Mouse (Mus musculus) right cerebral cortex, postnatal 25 days (tissue): ENCODE results near the gene Agrp.

ENCODE experiments used
- DNase-seq: peaks from one replicate; pipeline ENCODE4 v3.0.0; 2022

Gene Agrp

GRCm38 (mm10) chr8:105546384-105547350, 90.5 kb downstream of the Agrp start:
- DNase-seq = no peak

- no peak for DNase-seq
Measured at GRCm38 (mm10) chr8:105545249-105545648, 91.9 kb downstream of the Agrp start.

- DNase-seq = no peak
Measured at GRCm38 (mm10) chr8:105544544-105545205, 92.5 kb downstream of the Agrp start.

- no peak for DNase-seq
Measured at GRCm38 (mm10) chr8:105543703-105544102, 93.5 kb downstream of the Agrp start.

GRCm38 (mm10) chr8:105542808-105543207, 94.4 kb downstream of the Agrp start:
- DNase-seq = no peak

GRCm38 (mm10) chr8:105542032-105542656, 95.0 kb downstream of the Agrp start:
- no peak for DNase-seq

- no peak for DNase-seq
Measured at GRCm38 (mm10) chr8:105538940-105539339, 98.3 kb downstream of the Agrp start.

GRCm38 (mm10) chr8:105537011-105537677, 100.0 kb downstream of the Agrp start:
- no peak for DNase-seq

- DNase-seq = peak; percentile 48
Measured at GRCm38 (mm10) chr8:105536546-105536945, 100.6 kb downstream of the Agrp start.

- peak; percentile 49 for DNase-seq
Measured at GRCm38 (mm10) chr8:105533892-105534329, 103.3 kb downstream of the Agrp start.

- no peak for DNase-seq
Measured at GRCm38 (mm10) chr8:105533439-105533838, 103.8 kb downstream of the Agrp start.

- DNase-seq = no peak
Measured at GRCm38 (mm10) chr8:105531774-105532173, 105.4 kb downstream of the Agrp start.

GRCm38 (mm10) chr8:105529271-105529670, 107.9 kb downstream of the Agrp start:
- no peak for DNase-seq

- DNase-seq = no peak
Measured at GRCm38 (mm10) chr8:105528206-105528605, 109.0 kb downstream of the Agrp start.

- no peak for DNase-seq
Measured at GRCm38 (mm10) chr8:105527110-105527509, 110.1 kb downstream of the Agrp start.

- no peak for DNase-seq
Measured at GRCm38 (mm10) chr8:105522890-105523289, 114.3 kb downstream of the Agrp start.

- DNase-seq = no peak
Measured at GRCm38 (mm10) chr8:105521995-105522769, 115.0 kb downstream of the Agrp start.

GRCm38 (mm10) chr8:105521061-105521460, 116.1 kb downstream of the Agrp start:
- no peak for DNase-seq

GRCm38 (mm10) chr8:105520521-105520920, 116.7 kb downstream of the Agrp start:
- DNase-seq = no peak

GRCm38 (mm10) chr8:105519591-105519990, 117.6 kb downstream of the Agrp start:
- no peak for DNase-seq

GRCm38 (mm10) chr8:105518436-105519313, 118.5 kb downstream of the Agrp start, which contains the start of gene Hsd11b2:
Gene Hsd11b2 (plus strand): TSS chr8:105518755.
- DNase-seq = peak; percentile 50
